Mouse (Mus musculus): ENCODE measurements around the gene Slc45a2. TPM values are rescaled to one million over a fixed set of nuclear protein-coding genes. Genes with fewer than 3 reads are reported as not detected.

Slc45a2 gene
- total RNA-seq, 2 experiments from 2014 or later = not detected

GRCm38 (mm10) chr15:11062903-11063302 lies 62.4 kb downstream of the Slc45a2 start:
- ATAC-seq (replicated peaks; ENCODE audit: low FRiP score, low TSS enrichment, poor library complexity, severe bottlenecking) = no peak

DNA sequence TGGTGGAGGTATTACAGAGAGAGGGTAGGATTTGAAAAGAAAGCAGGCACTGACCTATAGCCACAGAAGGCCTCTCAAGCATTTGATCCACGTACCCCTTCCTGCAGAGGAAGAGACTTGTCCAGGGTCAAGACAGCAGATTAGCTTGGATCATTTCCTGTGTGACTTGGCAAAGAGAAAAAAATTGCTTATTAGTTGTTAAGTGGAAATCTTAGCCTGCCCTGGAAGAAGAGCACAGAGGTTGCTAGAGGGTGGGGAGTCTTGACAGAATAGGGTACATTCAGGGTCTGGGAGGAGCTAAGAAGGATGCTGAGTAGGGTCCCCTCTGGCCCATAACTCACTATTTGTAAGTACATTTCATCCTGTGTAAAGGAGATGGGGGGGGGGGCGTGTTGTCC lies 63.6 kb downstream of the Slc45a2 start:
- no peak for ATAC-seq (replicated peaks; ENCODE audit: low FRiP score, low TSS enrichment, poor library complexity, severe bottlenecking)

DNA sequence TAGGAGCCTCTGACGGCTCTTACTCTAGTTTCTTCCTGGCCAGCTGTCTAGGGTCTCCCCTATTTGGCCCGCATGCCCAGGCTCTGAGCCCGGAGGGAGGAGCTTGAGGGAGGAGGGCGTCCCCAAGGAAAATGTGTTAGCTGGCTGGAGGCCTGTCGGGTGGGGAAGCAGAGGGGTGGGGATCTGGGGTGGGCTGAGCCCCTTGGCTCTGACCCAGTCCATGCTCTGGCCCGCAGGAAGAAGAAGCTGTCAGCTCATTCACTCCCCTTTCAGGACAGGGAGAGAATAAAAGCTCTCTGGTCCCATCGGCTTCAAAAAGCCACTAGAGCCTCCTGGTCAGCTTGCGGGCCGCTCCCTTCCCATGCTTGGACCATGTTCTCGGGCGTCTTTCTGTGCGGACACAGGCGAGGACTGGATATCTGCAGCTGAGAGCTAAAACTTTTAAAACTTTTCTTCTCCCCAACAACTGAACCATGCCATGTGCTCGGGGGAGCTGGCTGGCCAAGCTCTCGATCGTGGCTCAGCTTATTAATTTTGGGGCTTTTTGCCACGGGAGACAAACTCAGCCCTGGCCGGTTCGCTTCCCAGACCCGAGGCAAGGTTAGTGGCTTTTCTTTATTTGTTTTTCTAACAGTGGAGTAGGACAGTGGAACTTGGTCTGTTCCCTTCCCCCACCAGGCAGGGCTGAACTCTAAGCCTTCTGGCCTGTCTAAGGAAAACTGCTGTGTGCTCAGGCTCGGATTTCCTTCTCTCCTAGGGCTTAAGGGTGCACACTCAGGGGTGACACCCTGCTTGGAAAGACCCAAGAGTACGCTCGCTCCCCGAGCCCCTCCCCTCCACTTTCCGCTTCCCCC lies 64.3 kb downstream of the Slc45a2 start, which contains the start of gene Adamts12:
Gene Adamts12 (plus strand): TSS at position 233 of the 854 bp plus-strand sequence.
- ATAC-seq (replicated peaks; ENCODE audit: low FRiP score, low TSS enrichment, poor library complexity, severe bottlenecking) = no peak

GRCm38 (mm10) chr15:11065528-11066171 lies 65.1 kb downstream of the Slc45a2 start:
- ATAC-seq (replicated peaks; ENCODE audit: low FRiP score, low TSS enrichment, poor library complexity, severe bottlenecking) = no peak

- no peak for ATAC-seq (replicated peaks; ENCODE audit: low FRiP score, low TSS enrichment, poor library complexity, severe bottlenecking)
Measured at GRCm38 (mm10) chr15:11066299-11066698, 65.8 kb downstream of the Slc45a2 start.

- no peak for ATAC-seq (replicated peaks; ENCODE audit: low FRiP score, low TSS enrichment, poor library complexity, severe bottlenecking)
Measured at GRCm38 (mm10) chr15:11067891-11068290, 67.4 kb downstream of the Slc45a2 start.

GRCm38 (mm10) chr15:11075726-11076361 lies 75.3 kb downstream of the Slc45a2 start:
- no peak for ATAC-seq (replicated peaks; ENCODE audit: low FRiP score, low TSS enrichment, poor library complexity, severe bottlenecking)

Other genes starting within 250 kb of the Slc45a2 start
- gene C1qtnf3, start 48.4 kb upstream of the Slc45a2 start, total RNA-seq (2014; fragmentation: Nextera tagmentation) = not detected in 2 replicates
- not detected in 2 replicates for gene C1qtnf3, start 48.4 kb upstream of the Slc45a2 start, total RNA-seq (2017)
- gene Amacr, start 19.0 kb upstream of the Slc45a2 start, total RNA-seq (2014; fragmentation: Nextera tagmentation) = 2.6 and 8.6 TPM in 2 replicates
- 9.3 and 18.4 TPM in 2 replicates for gene Amacr, start 19.0 kb upstream of the Slc45a2 start, total RNA-seq (2017)
- gene Rxfp3, start 37.3 kb downstream of the Slc45a2 start, total RNA-seq (2014; fragmentation: Nextera tagmentation) = not detected in 2 replicates
- not detected in 2 replicates for gene Rxfp3, start 37.3 kb downstream of the Slc45a2 start, total RNA-seq (2017)
- gene Adamts12, start 64.1 kb downstream of the Slc45a2 start, total RNA-seq (2014; fragmentation: Nextera tagmentation) = not detected in 2 replicates
- 0.05 and 0.30 TPM in 2 replicates for gene Adamts12, start 64.1 kb downstream of the Slc45a2 start, total RNA-seq (2017)